Mouse (Mus musculus) cerebellum, adult 2 months (tissue): Measurements from ENCODE around the gene Tpm1.
A peak's percentile ranks its signal among the peaks of the same experiment; 100 is the strongest.

Source experiments
- CTCF ChIP-seq: fragments of 200-500 bp; IDR thresholded peaks from 2 replicates; pipeline ENCODE4 v1.5.1; 2011; ENCODE audit warnings: low read depth, mild to moderate bottlenecking, control low read depth, low read length, moderate library complexity, borderline replicate concordance; ENCODE audit not compliant: insufficient read depth
- POLR2A ChIP-seq: fragments of 200-500 bp; IDR thresholded peaks from 2 replicates; pipeline ENCODE4 v1.6.1; 2011; ENCODE audit warnings: low read length, control low read depth, borderline replicate concordance; ENCODE audit not compliant: insufficient read depth

DNA sequence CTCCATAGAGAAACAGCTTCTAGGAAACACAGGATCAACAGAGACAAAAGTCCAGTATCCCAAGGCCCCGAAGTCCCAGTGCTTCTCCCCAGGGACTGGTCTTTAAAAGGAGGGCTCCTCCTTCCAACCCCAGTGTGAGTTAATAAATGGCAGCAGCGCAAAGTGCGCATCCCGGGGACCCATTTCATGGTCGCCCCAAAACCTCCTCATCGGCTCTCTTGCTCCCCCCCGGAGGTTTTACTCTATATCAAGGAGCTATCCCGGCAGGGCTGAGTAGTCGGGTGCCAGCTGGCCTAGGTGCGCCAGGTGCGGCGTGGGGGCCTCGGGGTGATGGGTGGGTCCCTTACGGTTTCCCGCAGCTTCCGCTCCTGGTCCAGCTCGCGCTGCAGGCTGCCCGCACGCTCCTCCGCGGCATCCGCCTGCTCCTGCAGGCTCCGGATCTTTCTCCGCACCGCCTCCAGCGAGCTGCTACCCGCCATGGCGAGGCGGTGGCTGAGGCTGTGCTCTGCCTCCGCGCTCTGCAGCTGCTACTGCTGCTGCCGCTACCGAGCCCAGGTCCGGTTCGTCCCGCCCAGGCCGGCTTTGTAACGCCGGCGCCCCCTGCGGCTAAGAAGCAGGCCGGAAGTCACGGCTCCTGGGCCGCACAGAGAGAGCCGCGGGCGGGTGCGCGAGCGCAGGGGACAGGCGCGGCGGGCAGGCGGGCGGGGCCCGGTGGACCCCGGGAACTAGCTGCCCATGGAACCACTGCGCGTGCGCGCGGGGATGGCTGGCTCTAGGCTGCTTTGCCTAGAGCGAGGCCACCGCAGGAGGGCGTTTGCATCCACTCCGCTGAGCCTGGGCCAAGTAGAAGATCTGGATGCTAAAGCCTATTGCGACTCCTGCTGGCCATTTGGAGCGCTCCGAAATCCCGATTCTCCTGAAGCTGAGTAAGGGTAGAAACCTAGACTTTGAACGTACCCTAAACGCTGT, 5.7 kb downstream of the Tpm1 start:
- TF ChIP-seq POLR2A (peak; percentile 74; the same call in 1 of the 2 replicates), CTCF (peak; percentile 90)
